Mouse (Mus musculus) limb, embryonic 13.5 days (tissue): ENCODE results near the gene Hibadh. TPM values are rescaled to one million over a fixed set of nuclear protein-coding genes. Genes with fewer than 3 reads are reported as not detected.

Experiments
- ATAC-seq: fragments of 200-750 bp; cut with Nextera tagmentation; 2 replicates; pipeline ENCODE4 v1.8.0; 2017; ENCODE audit warnings: low read depth, moderate number of reproducible peaks, moderate TSS enrichment; ENCODE audit not compliant: low FRiP score
- H3K27ac ChIP-seq: fragments of 300-500 bp; sonication (generic); 2 replicates; pipeline ENCODE4 v1.5.1; 2015; ENCODE audit warnings: inconsistent platforms, mild to moderate bottlenecking, moderate library complexity
- H3K27me3 ChIP-seq: fragments of 300-500 bp; sonication (generic); 2 replicates; pipeline ENCODE4 v1.6.1; 2015; ENCODE audit warnings: mild to moderate bottlenecking, inconsistent platforms
- H3K36me3 ChIP-seq: fragments of 300-500 bp; sonication (generic); 2 replicates; pipeline ENCODE4 v1.6.1; 2015; ENCODE audit warnings: inconsistent platforms, mild to moderate bottlenecking, moderate library complexity
- H3K4me1 ChIP-seq: fragments of 300-500 bp; sonication (generic); 2 replicates; pipeline ENCODE4 v1.6.1; 2015; ENCODE audit warnings: inconsistent platforms
- H3K4me2 ChIP-seq: fragments of 300-500 bp; sonication (generic); replicated peaks from 2 replicates; pipeline ENCODE4 v1.6.1; 2015; ENCODE audit warnings: inconsistent platforms, mild to moderate bottlenecking, moderate library complexity
- H3K4me3 ChIP-seq: fragments of 300-500 bp; sonication (generic); 2 replicates; pipeline ENCODE4 v1.5.1; 2015; ENCODE audit warnings: moderate library complexity, mild to moderate bottlenecking, inconsistent platforms
- H3K9ac ChIP-seq: fragments of 300-500 bp; sonication (generic); 2 replicates; pipeline ENCODE4 v1.6.1; 2015; ENCODE audit warnings: mild to moderate bottlenecking, inconsistent platforms
- H3K9me3 ChIP-seq: fragments of 300-500 bp; sonication (generic); 2 replicates; pipeline ENCODE4 v1.6.1; 2016; ENCODE audit warnings: inconsistent platforms
- WGBS: fragments of 180-500 bp; shearing (Covaris S2); methylation state at CpG from one replicate; pipeline ENCODE4 v1.1.7; 2015; 5-methylcytosine and 5-hydroxymethylcytosine counted together
- polyA plus RNA-seq: library from polyadenylated mRNA; unstranded; fragments of >200 nt; fragmentation: Nextera tagmentation; extraction: Ambion mirVana; gene quantifications from 2 replicates; pipeline ENCODE4 v1.2.1, GENCODE M21; 2015

Hibadh gene
- polyA plus RNA-seq, 1 experiment from 2014 or later: 91.7 TPM

DNA sequence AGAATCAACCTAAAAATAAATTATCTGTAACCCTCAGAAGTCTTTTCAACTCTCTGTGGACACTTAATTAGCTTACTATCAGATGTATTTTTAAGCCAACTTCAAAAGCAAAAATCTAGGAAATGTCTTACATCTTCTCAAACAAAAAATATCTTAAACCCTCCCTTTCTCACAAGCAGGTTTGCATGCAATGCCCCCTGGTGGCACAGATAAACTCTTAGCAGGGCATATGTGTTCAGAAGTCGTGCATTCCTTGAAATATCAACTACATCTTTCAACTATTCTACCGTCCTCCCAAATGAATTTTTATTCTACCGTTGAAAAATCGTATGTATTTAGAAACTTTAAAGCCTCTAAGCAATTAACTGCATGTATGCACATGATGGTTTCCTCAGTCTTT lies 39.1 kb downstream of the Hibadh start:
- H3K36me3 ChIP-seq: no peaks in the 10 kb centered on the region
- no peak for ATAC-seq
- no peaks in the 10 kb centered on the region for H3K9me3 ChIP-seq
- no peak overlapping the region for H3K9ac ChIP-seq
- no peak overlapping the region for H3K27ac ChIP-seq
- 15% methylated on average over 4 of the region's 4 CpGs for WGBS
- H3K4me3 ChIP-seq: no peak overlapping the region
- peaks cover 19% of the 10 kb centered on the region for H3K4me1 ChIP-seq
- no peak overlapping the region for H3K4me2 ChIP-seq
- no peaks in the 10 kb centered on the region for H3K27me3 ChIP-seq

GRCm38 (mm10) chr6:52594752-52595151 lies 45.4 kb downstream of the Hibadh start:
- no peak overlapping the region for H3K27ac ChIP-seq
- H3K27me3 ChIP-seq: no peaks in the 10 kb centered on the region
- H3K9me3 ChIP-seq: no peaks in the 10 kb centered on the region
- no peak overlapping the region for H3K4me2 ChIP-seq
- no peak for ATAC-seq
- 0 out of 2 replicates have a peak, but pooled peaks cover 3% of the 10 kb centered on the region for H3K4me1 ChIP-seq
- no peak overlapping the region for H3K9ac ChIP-seq
- WGBS: 90% methylated on average over 1 of the region's 1 CpGs
- no peaks in the 10 kb centered on the region for H3K36me3 ChIP-seq
- no peak overlapping the region for H3K4me3 ChIP-seq

DNA sequence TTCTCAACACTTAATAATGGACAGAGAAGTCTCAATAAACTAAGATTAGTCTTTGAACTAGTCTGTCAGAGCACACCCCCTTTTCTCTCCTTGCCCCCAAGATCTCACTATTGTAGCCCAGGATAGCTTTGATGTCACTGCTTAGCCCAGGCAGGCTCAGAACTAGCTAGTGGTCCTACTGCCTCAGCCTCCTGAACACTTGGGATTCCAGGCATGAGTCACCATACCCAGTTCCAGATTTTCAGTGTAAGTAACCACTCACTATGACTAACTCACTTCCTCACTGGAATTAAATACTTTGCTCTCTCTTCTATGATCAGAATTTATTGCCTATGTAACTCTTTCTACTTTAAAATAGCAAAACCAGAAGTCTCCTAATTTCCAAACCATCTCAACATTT lies 53.6 kb downstream of the Hibadh start:
- Histone ChIP-seq H3K36me3 (peaks cover 10% of the 10 kb centered on the region), H3K9me3 (no peaks in the 10 kb centered on the region), H3K9ac (no peak overlapping the region), H3K27me3 (0 out of 2 replicates have a peak, but pooled peaks cover 8% of the 10 kb centered on the region), H3K27ac (no peak overlapping the region), H3K4me2 (no peak overlapping the region), H3K4me1 (peaks cover 9% of the 10 kb centered on the region), H3K4me3 (no peak overlapping the region)
- no peak for ATAC-seq

- Histone ChIP-seq H3K9me3 (no peaks in the 10 kb centered on the region), H3K4me1 (peaks cover 9% of the 10 kb centered on the region), H3K9ac (no peak overlapping the region), H3K27me3 (0 out of 2 replicates have a peak, but pooled peaks cover 8% of the 10 kb centered on the region), H3K36me3 (peaks cover 10% of the 10 kb centered on the region), H3K4me3 (no peak overlapping the region), H3K27ac (no peak overlapping the region), H3K4me2 (no peak overlapping the region)
- WGBS: 16% methylated on average over 8 of the region's 8 CpGs
- ATAC-seq: no peak
Observed at GRCm38 (mm10) chr6:52584383-52584782, 55.8 kb downstream of the Hibadh start.

DNA sequence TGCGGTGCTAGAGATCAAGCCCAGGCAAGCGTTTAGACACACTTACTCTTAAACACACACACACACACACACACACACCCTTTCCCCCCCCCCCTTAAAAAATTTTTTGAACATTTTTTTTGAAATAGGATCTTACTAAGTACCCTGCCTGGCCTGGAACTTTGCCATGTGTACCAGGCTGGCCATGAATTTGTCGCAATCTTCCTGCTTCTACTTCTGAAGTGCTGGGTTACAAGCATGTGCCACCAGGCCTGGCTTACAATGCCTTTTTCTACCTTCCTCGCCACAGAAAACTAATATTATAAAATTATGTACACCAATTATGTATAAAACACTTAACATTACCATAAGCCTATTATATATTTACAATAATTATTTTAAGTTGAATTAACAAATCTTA lies 59.1 kb downstream of the Hibadh start:
- Histone ChIP-seq H3K9ac (no peak overlapping the region), H3K4me2 (no peak overlapping the region), H3K27me3 (peaks cover 13% of the 10 kb centered on the region; the same call in 1 of the 2 replicates), H3K4me1 (peaks cover 18% of the 10 kb centered on the region), H3K9me3 (no peaks in the 10 kb centered on the region), H3K36me3 (no peaks in the 10 kb centered on the region), H3K27ac (no peak overlapping the region), H3K4me3 (no peak overlapping the region)
- 66% methylated on average over 4 of the region's 4 CpGs for WGBS
- ATAC-seq: no peak

DNA sequence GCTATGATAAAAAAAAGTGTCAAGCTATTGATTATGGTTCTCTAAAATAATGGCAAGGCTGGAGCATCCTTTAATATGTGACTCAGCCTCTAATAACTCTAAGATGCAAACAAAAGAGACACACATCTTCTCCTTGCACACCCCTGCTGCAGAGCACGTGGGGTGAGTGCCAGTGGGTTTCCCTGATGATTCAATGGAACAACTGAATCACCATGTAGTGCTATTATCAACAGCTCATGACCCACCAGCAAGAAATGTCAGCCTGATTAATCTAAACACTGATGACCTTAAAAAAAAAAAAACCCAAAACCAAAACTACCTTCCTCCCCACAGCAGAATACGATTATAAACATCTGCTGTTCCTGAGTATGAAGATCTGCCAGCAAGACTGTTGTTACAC lies 61.9 kb downstream of the Hibadh start:
- Histone ChIP-seq H3K4me3 (no peak overlapping the region), H3K27ac (no peak overlapping the region), H3K4me1 (peaks cover 9% of the 10 kb centered on the region), H3K27me3 (peaks cover 7% of the 10 kb centered on the region; the same call in 1 of the 2 replicates), H3K9me3 (no peaks in the 10 kb centered on the region), H3K9ac (no peak overlapping the region), H3K36me3 (no peaks in the 10 kb centered on the region), H3K4me2 (no peak overlapping the region)
- 50% methylated on average over 2 of the region's 2 CpGs for WGBS
- no peak for ATAC-seq

DNA sequence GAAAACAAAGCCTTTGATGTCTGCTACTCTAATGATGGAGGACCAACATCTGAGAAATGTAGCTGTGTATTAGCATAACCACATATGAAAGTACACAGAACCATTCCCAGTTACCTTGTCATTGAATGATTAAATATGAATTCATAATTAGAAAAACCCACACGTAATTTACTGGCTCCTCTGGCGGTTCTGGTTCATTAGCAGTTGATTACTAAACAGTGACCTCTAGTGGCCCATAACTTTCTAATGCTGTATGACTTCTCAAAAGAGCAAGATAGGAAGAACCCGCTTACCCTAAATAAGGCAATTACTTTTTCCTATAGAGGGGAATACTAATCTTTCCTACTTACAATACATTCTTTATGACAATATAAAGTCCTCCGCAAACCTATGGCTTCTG lies 62.9 kb downstream of the Hibadh start:
- no peak overlapping the region for H3K27ac ChIP-seq
- H3K4me1 ChIP-seq: peaks cover 9% of the 10 kb centered on the region
- WGBS: 24% methylated on average over 4 of the region's 4 CpGs
- peaks cover 7% of the 10 kb centered on the region; the same call in 1 of the 2 replicates for H3K27me3 ChIP-seq
- no peak overlapping the region for H3K9ac ChIP-seq
- no peaks in the 10 kb centered on the region for H3K9me3 ChIP-seq
- H3K4me2 ChIP-seq: no peak overlapping the region
- no peak overlapping the region for H3K4me3 ChIP-seq
- ATAC-seq: no peak
- H3K36me3 ChIP-seq: no peaks in the 10 kb centered on the region

GRCm38 (mm10) chr6:52568706-52569105 lies 71.5 kb downstream of the Hibadh start:
- Histone ChIP-seq H3K4me1 (no peaks in the 10 kb centered on the region; the same call in 1 of the 2 replicates), H3K4me2 (no peak overlapping the region), H3K4me3 (no peak overlapping the region), H3K27me3 (no peaks in the 10 kb centered on the region), H3K9ac (no peak overlapping the region), H3K9me3 (no peaks in the 10 kb centered on the region), H3K36me3 (peaks cover 4% of the 10 kb centered on the region; the same call in 1 of the 2 replicates), H3K27ac (no peak overlapping the region)
- WGBS: 70% methylated on average over 6 of the region's 6 CpGs
- ATAC-seq: no peak

- Histone ChIP-seq H3K4me3 (no peak overlapping the region), H3K36me3 (peaks cover 4% of the 10 kb centered on the region; the same call in 1 of the 2 replicates), H3K27ac (no peak overlapping the region), H3K9me3 (no peaks in the 10 kb centered on the region), H3K9ac (no peak overlapping the region), H3K4me1 (no peaks in the 10 kb centered on the region; the same call in 1 of the 2 replicates), H3K27me3 (no peaks in the 10 kb centered on the region), H3K4me2 (no peak overlapping the region)
- WGBS: 37% methylated on average over 20 of the region's 20 CpGs
- no peak for ATAC-seq
Observed at GRCm38 (mm10) chr6:52567327-52568299, 72.6 kb downstream of the Hibadh start.

DNA sequence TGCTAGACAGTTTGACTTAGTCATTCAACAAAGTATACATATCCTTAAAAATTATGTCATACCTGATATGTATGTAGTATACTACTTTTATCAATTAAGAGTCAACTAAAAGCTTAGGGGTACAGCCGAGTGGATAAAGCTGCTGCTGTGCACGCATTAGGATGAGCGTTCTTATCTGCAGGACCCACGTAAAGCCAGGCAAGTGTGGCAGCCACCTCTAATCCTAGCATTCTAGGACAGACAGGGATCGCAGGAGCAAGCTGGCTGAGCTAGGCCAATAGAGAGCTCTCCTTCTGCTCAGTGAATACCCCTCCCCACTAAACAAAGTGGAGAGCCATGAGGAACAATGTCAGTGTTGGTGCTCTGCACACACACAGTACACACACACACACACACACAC lies 75.0 kb downstream of the Hibadh start:
- WGBS: 78% methylated on average over 5 of the region's 5 CpGs
- Histone ChIP-seq H3K36me3 (no peaks in the 10 kb centered on the region), H3K4me2 (no peak overlapping the region), H3K27ac (no peak overlapping the region), H3K4me3 (no peak overlapping the region), H3K27me3 (peaks cover 3% of the 10 kb centered on the region; the same call in 1 of the 2 replicates), H3K9ac (no peak overlapping the region), H3K4me1 (no peaks in the 10 kb centered on the region; the same call in 1 of the 2 replicates), H3K9me3 (no peaks in the 10 kb centered on the region)
- ATAC-seq: no peak

- WGBS: 88% methylated on average over 4 of the region's 4 CpGs
- ATAC-seq: no peak
Observed at GRCm38 (mm10) chr6:52562994-52563393, 77.2 kb downstream of the Hibadh start.

DNA sequence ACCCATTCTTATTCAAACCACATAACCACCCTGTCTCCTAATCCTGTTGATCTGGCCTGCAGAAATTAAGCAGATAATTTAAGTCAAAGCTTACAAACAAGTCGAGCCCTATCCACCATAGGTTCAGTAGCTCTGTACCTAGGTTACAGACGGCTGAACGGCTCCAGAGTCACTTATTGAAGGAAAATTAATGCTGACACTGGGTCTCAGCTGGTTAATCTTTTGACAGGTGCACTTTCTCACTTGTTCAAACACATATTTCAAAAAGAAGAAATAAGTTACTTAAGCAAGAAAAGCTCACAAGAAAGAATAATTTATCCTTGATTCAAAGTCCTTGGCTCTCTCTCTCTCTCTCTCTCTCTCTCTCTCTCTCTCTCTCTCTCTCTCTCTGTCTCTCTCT lies 81.1 kb downstream of the Hibadh start:
- Histone ChIP-seq H3K9me3 (no peaks in the 10 kb centered on the region), H3K4me3 (no peak overlapping the region), H3K36me3 (no peaks in the 10 kb centered on the region), H3K4me1 (no peaks in the 10 kb centered on the region), H3K4me2 (no peak overlapping the region), H3K9ac (no peak overlapping the region), H3K27me3 (peaks cover 3% of the 10 kb centered on the region; the same call in 1 of the 2 replicates), H3K27ac (no peak overlapping the region)
- ATAC-seq: no peak
- WGBS: 81% methylated on average over 3 of the region's 3 CpGs

More at GRCm38 (mm10) chr6:52562994-52563393, 77.2 kb downstream of the Hibadh start:
- Histone ChIP-seq H3K9ac (no peak overlapping the region), H3K27me3 (peaks cover 3% of the 10 kb centered on the region; the same call in 1 of the 2 replicates), H3K4me3 (no peak overlapping the region), H3K4me2 (no peak overlapping the region), H3K27ac (no peak overlapping the region), H3K36me3 (no peaks in the 10 kb centered on the region), H3K9me3 (no peaks in the 10 kb centered on the region), H3K4me1 (no peaks in the 10 kb centered on the region; the same call in 1 of the 2 replicates)
